Mouse (Mus musculus) lung, postnatal 0 days (tissue): ENCODE measurements at regions not wholly inside any gene's neighbourhood (a gene's known extent, or its start where the extent isn't known, plus 50 kb on each side); places are given as distances from the start of the nearest gene placed in this dataset.

ENCODE experiments used
- CTCF ChIP-seq: IDR thresholded peaks from 2 replicates; pipeline ENCODE4 v1.5.1; 2016; ENCODE audit warnings: antibody characterized with exemption, mild to moderate bottlenecking
- EP300 ChIP-seq: IDR thresholded peaks from 2 replicates; pipeline ENCODE4 v1.6.1; 2016; ENCODE audit warnings: antibody characterized with exemption, mild to moderate bottlenecking, control low read depth

- TF ChIP-seq CTCF (no peak), EP300 (no peak)
Measured at GRCm38 (mm10) chr3:39908676-39909362, 622.3 kb upstream of the Intu start.
